Mouse (Mus musculus): ENCODE results near the gene Brd1.

DNA sequence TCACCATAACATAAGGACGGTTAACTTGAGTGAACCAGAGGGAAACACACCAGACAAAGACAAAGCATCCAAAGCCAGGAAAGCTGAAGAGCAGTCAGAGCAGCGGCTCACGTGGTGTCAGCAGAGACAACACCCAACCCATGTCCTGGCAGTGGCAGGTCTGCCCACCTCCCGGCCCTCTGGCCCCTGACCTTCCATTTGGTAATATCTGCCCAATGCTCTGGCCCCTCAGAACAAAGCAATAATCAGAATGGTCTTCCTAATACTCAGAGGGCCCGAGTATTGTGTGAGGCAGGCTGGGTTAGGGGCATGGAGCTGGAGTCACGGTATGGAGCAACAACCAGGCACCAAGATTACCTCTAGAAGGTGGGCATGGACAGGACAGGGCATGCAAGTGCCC, 10.8 kb downstream of the Brd1 start:
- TF ChIP-seq CTCF (conservative IDR thresholded peaks at IDR 0.05; ENCODE audit: low read length) (no peak), NANOG (IDR thresholded peaks at IDR 0.05; ENCODE audit: borderline replicate concordance, low read length) (no peak)
